Mouse (Mus musculus) lung, adult 2 months (tissue): Measurements from ENCODE around the gene Brca1. TPM values are rescaled to one million over a fixed set of nuclear protein-coding genes. Genes with fewer than 3 reads are reported as not detected.

Experiments
- DNase-seq: peaks from one replicate; pipeline ENCODE4 v3.0.0; 2022
- H3K4me1 ChIP-seq: fragments of 200-500 bp; 2 replicates; pipeline ENCODE4 v1.6.1; 2011; ENCODE audit warnings: low read length; ENCODE audit not compliant: control insufficient read depth, insufficient read depth
- H3K4me3 ChIP-seq: fragments of 200-500 bp; replicated peaks from 2 replicates; pipeline ENCODE3; 2011; ENCODE audit warnings: low read depth, mild to moderate bottlenecking, control low read depth, low read length; ENCODE audit errors: extremely low read depth
- CTCF ChIP-seq: fragments of 200-500 bp; IDR thresholded peaks from 2 replicates; pipeline ENCODE4 v1.5.1; 2011; ENCODE audit warnings: mild to moderate bottlenecking, low read length, control low read depth; ENCODE audit not compliant: insufficient read depth
- POLR2A ChIP-seq: fragments of 200-500 bp; IDR thresholded peaks from 2 replicates; pipeline ENCODE4 v1.6.1; 2011; ENCODE audit warnings: low read depth, mild to moderate bottlenecking, control low read depth, low read length, borderline replicate concordance; ENCODE audit errors: extremely low read depth
- WGBS: fragments of 180-500 bp; shearing (Covaris S2); methylation state at CpG from one replicate; pipeline ENCODE4 v1.1.7; 2018; 5-methylcytosine and 5-hydroxymethylcytosine counted together
- polyA plus RNA-seq: library from polyadenylated mRNA; depleted of rRNA; stranded (reverse); fragments of >200 nt; gene quantifications from 2 replicates; pipeline ENCODE4 v1.2.3, GENCODE M21; 2012

Gene Brca1
- polyA plus RNA-seq, 1 experiment = 0.25 TPM

DNA sequence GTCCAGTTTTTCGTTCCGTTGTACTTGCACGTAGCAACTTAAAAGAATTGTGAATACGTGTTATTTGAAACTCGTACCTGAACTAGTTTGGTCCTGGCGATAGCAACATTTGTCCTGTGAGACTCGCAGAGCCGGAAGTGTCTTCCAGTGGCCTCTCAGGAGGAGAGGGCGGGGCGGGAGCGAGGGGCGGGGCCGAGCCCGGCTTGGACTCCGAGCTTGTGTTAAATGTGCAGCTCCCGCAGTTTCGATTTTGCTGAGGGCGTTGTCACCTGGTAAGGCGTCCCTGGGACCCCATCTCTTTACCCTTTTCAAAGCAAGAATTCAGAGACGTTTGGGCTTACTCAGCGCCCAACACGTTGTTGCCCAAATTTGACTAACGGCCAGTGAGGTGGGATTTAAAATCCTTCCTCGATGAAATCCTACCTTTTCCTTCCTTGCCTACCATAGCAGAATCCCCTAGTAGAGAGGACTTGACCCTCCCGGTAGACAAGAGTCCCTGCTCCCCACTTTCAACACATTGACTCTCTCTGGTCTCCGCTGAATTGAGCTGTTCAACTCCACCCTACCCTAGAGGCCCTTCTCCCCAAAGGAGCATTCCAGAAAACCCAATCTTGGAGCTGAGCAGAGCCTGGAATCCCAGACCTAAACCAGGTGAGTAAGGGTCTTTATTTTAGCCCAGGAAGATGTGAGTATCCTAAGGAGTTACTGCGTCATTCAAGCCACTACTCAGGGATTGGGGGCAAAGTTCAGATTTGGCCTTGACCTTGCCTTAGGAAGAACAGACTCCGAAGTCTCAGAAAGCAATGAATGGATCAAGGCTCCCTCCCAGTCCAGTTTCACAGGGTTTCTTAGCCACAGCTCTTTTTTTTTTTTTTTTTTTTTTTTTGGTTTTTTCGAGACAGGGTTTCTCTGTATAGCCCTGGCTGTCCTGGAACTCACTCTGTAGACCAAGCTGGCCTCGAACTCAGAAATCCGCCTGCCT is 30.6 kb upstream of the Brca1 start, which contains the start of gene Tmem106a:
Tmem106a (plus strand) TSS at position 189 of the 982 bp plus-strand sequence.
- TF ChIP-seq POLR2A (0 out of 2 replicates have a peak, but pooled peaks have one; percentile 40), CTCF (no peak)

DNA sequence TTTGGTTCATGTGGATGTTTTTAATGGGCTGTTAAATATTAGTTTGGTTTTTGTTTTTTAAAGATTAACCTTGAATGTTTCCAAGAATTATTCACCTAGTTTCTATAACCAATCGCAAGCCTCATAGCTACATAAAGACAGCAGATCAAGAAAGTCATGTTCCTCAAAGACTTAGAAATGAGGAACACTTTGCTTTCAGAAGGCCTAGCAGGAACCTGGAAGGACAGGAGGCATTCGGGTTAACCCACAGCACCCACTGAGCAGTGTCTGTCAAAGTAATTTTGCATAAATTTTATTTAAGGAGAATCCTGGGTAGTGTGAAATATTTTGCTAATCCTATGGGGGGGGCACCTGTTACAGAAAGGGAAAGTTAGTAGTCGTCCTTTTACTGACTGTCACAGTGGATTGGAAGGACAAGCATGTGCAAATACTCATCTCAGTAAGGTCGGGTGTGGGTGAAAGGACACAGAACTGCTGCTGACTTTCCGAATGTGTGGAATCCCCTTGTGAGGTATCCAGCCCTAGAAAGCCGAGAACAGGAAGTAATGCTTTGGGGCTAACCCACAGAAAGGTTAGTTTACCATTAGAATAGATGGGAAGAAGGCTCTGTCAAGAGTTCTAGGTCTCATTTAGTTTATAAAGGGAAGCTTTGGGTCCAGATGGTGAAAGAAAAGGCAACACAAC is 29.5 kb upstream of the Brca1 start:
- WGBS = 62% methylated on average over 6 of the region's 6 CpGs
- Histone ChIP-seq H3K4me1 (peaks cover 4% of the 10 kb centered on the region; the same call in 1 of the 2 replicates), H3K4me3 (no peak overlapping the region)
- DNase-seq = no peak
- no peak for TF ChIP-seq POLR2A

More for the DNA sequence above, 30.6 kb upstream of the Brca1 start, which contains the start of gene Tmem106a:
- WGBS = 16% methylated on average over 30 of the region's 31 CpGs
- DNase-seq = peak; percentile 64
- Histone ChIP-seq H3K4me1 (peaks cover 4% of the 10 kb centered on the region; the same call in 1 of the 2 replicates), H3K4me3 (peak within 1 kb of the TSS; percentile 61)

DNA sequence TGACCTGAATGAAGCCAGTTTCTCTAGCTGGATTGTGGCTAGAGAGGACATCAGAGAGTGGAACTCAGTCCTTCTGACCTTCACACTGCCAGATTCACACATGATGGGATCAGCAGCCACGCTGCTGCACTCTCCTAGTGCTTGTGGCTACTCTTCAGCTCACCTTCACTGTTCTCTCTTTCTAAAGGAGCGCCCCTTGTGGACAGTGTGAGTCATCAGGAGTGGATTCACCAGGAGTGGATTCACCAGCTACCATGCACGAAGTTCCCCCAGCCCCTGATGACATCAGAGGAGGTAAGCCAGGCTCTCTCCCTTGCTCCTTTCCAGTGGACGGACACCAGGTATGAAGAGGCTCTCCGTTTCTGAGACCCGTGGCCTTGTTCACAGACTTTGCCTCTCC is 24.4 kb upstream of the Brca1 start:
- 81% methylated on average over 6 of the region's 6 CpGs for WGBS
- no peak overlapping the region for H3K4me3 ChIP-seq
- TF ChIP-seq CTCF (no peak), POLR2A (no peak)
- no peak for DNase-seq
- H3K4me1 ChIP-seq = no peaks in the 10 kb centered on the region

DNA sequence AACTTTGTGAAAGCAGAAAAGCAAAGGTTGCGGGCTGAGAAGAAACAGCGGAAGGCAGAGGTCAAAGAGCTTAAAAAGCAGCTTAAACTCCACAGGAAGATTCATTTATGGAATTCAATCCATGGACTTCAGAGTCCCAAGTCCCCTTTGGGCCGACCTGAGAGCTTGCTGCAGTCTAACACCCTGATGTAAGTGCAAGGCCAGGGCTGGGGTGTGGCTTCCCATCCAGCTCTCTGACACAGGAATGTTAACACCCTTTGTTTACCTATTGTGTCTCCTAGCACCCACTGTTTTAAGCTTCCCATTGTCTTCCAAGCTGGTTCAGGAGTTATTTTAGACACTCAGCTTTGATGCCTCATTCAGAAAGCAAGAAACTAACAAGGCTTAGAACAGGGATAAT is 16.7 kb upstream of the Brca1 start:
- no peak for TF ChIP-seq CTCF
- TF ChIP-seq POLR2A = no peak
- H3K4me3 ChIP-seq = no peak overlapping the region
- 75% methylated on average over 3 of the region's 3 CpGs for WGBS
- no peaks in the 10 kb centered on the region for H3K4me1 ChIP-seq
- DNase-seq = no peak

DNA sequence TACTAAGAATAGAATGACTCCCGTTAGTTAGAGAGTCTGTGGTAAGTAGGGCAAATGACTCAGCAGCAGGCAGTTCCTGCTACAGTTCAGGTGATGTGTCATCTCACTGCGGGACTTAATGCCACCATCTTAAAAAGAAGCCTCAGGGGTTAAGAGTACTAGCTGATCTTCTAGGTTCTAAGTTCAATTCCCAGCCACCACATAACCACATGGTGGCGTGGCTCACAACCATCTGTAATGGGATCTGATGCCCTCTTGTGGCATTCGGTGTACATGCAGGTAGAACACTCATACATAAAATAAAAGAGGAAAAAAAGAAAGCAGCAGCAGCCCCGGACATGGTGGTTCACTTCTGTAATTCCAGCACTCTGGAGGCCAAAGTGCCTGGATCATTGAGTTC is 10.6 kb upstream of the Brca1 start:
- TF ChIP-seq POLR2A (no peak), CTCF (peak; percentile 65)
- DNase-seq = peak; percentile 23
- 27% methylated on average over 5 of the region's 5 CpGs for WGBS
- Histone ChIP-seq H3K4me1 (no peaks in the 10 kb centered on the region; the same call in 1 of the 2 replicates), H3K4me3 (no peak overlapping the region)

DNA sequence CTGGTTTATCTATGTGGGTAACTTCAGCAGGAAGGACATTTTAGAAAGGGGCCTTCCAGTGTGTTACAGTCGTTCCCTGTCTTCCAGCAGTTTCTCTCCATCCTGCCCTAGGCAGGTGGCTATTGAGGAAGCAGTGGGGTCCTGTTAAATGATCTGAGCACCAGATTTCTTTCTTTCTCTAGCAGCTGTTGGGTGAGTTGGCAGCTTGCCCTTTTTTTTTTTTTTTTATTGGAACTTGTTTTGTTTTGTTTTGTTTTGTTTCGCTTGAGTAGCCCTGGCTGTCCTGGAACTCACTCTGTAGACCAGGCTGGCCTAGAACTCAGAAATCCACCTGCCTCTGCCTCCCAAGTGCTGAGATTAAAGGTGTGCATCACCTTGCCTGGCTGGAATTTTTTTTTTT is 5.2 kb upstream of the Brca1 start:
- TF ChIP-seq POLR2A = no peak
- no peak for TF ChIP-seq CTCF
- Histone ChIP-seq H3K4me3 (no peak overlapping the region), H3K4me1 (peaks cover 5% of the 10 kb centered on the region)
- no peak for DNase-seq
- WGBS = 50% methylated on average over 2 of the region's 2 CpGs

DNA sequence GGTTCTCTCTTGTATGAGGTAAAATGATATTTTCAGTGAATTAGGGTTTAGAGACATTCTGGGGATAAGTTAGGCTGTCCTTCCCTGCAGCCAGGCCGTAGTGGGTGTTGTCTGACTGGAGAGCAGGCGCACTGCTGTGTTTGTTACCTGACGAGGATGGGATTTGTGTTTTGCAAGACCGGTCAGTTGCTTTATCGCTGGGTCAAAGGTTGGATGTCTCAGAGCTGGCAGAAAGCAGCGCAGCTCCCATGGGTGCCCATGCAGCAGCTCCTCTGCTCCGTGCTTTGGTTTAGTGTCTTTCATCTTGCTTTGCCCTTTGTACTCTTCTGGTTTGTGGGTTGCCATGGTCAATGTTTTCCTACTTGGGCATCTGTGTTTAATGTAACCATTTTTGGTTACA is 4.8 kb upstream of the Brca1 start:
- H3K4me3 ChIP-seq = no peak overlapping the region
- 81% methylated on average over 7 of the region's 7 CpGs for WGBS
- TF ChIP-seq POLR2A (no peak), CTCF (no peak)
- DNase-seq = no peak
- H3K4me1 ChIP-seq = peaks cover 5% of the 10 kb centered on the region

DNA sequence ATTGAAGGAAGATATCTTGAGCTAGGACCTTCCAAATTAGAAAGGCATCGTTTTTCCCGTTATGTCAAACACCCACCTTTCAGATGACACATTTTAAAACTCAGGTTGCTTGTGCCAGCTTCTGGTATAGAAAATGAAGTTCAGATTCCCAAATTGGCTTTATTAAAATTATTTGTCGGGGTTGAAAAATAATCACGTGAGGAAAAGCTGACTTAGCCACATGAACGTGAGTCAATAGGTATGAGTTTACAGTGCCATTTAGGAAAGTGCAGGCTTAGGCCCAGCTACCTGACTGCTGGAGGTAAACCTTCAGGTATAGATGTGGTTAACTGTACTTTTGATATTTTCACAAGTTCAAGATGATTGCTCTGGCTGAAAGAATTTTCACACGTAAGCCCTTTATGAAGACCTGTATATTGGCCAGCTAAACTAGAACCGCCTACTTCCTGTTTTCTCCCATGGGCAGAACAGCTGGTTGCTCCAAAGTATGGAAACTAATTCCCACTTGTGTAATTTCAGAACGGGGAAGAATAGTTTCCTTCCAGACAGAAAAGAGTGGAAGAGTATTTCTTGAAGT is 1.7 kb upstream of the Brca1 start:
- TF ChIP-seq CTCF (no peak), POLR2A (no peak)
- Histone ChIP-seq H3K4me3 (peak overlapping the region; percentile 97), H3K4me1 (peaks cover 5% of the 10 kb centered on the region)
- 4% methylated on average over 8 of the region's 8 CpGs for WGBS
- DNase-seq = no peak

DNA sequence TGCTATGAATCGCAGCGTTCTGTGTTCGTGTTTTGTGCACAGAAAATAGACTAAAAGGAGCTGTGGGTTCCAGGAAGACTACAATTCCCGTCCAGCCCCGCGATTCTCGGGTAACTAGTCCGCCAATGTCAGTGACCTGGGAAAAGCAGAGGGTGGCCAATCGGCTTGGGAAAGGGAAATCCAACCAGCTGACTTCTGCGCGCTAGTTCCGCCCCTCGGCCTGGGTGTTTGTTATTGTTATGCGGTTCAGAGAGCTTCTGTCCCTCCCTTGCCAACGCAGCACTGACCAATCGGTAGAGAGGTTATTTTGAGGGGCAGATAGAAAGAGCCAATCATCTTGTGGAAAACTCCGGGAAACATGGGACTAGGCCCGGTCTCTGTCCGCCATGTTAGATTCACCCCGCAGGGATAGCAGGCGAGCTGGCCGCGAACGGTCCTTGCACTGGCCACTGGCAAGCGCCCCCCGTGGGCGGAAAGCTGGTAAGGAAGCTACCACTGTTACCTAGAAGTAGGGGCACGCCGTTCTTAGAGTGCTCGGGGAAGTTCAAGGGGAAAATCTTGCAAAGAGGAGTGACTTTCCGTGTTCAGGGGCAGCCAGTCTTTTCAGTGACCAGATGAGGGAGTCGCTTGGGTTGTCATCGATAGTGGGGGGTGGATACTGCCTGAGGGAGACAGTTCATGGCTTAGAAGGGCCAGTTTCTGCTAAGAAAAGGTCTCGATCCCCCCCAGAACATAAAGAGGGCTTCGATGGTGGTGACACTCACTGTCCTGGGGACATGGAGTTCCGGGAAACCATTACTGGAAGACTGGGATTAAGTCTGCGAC is 933 bp upstream of the Brca1 start:
- DNase-seq = peak; percentile 92
- peak overlapping the region; percentile 97 for H3K4me3 ChIP-seq
- no peak for TF ChIP-seq CTCF
- TF ChIP-seq POLR2A = peak; percentile 94; the same call in 1 of the 2 replicates
- H3K4me1 ChIP-seq = peaks cover 5% of the 10 kb centered on the region
- under 1% methylated on average over 37 of the region's 37 CpGs for WGBS

DNA sequence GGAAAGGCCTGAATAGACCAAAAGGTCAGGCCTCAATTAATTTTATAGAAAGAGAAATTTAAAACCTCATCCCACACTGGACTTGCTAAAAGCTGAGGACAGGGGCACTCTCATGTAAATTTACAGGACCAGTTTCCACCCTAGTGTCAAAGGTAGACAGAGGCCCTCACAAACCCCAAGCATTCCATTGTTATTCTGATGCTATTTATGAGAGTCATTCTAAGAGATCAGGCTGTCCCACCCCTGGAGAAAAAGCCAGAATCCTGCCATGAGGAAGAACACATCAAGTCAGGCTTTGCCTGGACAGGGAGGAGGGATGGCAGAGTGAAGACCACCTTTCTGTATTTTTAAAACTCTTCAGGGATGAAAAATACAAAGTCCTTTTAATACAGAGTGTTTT is 3.2 kb downstream of the Brca1 start:
- H3K4me3 ChIP-seq = no peak overlapping the region
- peaks cover 2% of the 10 kb centered on the region; the same call in 1 of the 2 replicates for H3K4me1 ChIP-seq
- no peak for DNase-seq
- TF ChIP-seq POLR2A = no peak
- no peak for TF ChIP-seq CTCF
